Mouse (Mus musculus): ENCODE measurements around the gene C1s2. TPM values are rescaled to one million over a fixed set of nuclear protein-coding genes. Genes with fewer than 3 reads are reported as not detected.

C1s2 gene
- polyA plus RNA-seq, 1 experiment from 2014 or later: not detected

GRCm38 (mm10) chr6:124662477-124663423, 26.9 kb upstream of the C1s2 start, which contains the start of gene Lpcat3:
TSS of gene Lpcat3 (plus strand) at chr6:124663027.
- Histone ChIP-seq H3K4me2 (peak within 1 kb of the TSS; percentile 76), H3K4me1 (ENCODE audit: insufficient read depth) (no peaks in the 10 kb centered on the region), H3K9me3 (ENCODE audit: low read depth, low read length) (no peaks in the 10 kb centered on the region), H3K9ac (peak within 1 kb of the TSS; percentile 61), H3K27ac (ENCODE audit: low read depth) (peak within 1 kb of the TSS; percentile 80), H3K4me3 (ENCODE audit: low read depth, low read length) (peak within 1 kb of the TSS; percentile 58), H3K27me3 (ENCODE audit: insufficient read depth, low read length) (no peaks in the 10 kb centered on the region), H3K36me3 (ENCODE audit: insufficient read depth) (no peaks in the 10 kb centered on the region)
- peak; percentile 98 for DNase-seq
- WGBS: under 1% methylated on average over 75 of the region's 87 CpGs
- TF ChIP-seq CTCF (IDR thresholded peaks at IDR 0.05; ENCODE audit: low read depth): peak; percentile 78
- peak; percentile 97 for ATAC-seq (ENCODE audit: insufficient read depth)

GRCm38 (mm10) chr6:124661995-124662394, 26.1 kb upstream of the C1s2 start:
- H3K4me2 ChIP-seq: peak overlapping the region; percentile 76

GRCm38 (mm10) chr6:124661156-124661806, 25.4 kb upstream of the C1s2 start:
- no peak for TF ChIP-seq CTCF (IDR thresholded peaks at IDR 0.05; ENCODE audit: low read depth)
- Histone ChIP-seq H3K27me3 (ENCODE audit: insufficient read depth, low read length) (no peaks in the 10 kb centered on the region), H3K4me3 (ENCODE audit: low read depth, low read length) (no peak overlapping the region)

More at GRCm38 (mm10) chr6:124661995-124662394, 26.1 kb upstream of the C1s2 start:
- H3K4me1 ChIP-seq (ENCODE audit: insufficient read depth): no peaks in the 10 kb centered on the region
- no peaks in the 10 kb centered on the region for H3K36me3 ChIP-seq (ENCODE audit: insufficient read depth)
- H3K27me3 ChIP-seq (ENCODE audit: insufficient read depth, low read length): no peaks in the 10 kb centered on the region
- H3K9me3 ChIP-seq (ENCODE audit: low read depth, low read length): no peaks in the 10 kb centered on the region
- H3K4me3 ChIP-seq (ENCODE audit: low read depth, low read length): peak overlapping the region; percentile 58
- DNase-seq (no peak), ATAC-seq (ENCODE audit: insufficient read depth) (no peak)
- 27% methylated on average over 6 of the region's 6 CpGs for WGBS
- TF ChIP-seq CTCF (IDR thresholded peaks at IDR 0.05; ENCODE audit: low read depth): no peak
- peak overlapping the region; percentile 80 for H3K27ac ChIP-seq (ENCODE audit: low read depth)
- peak overlapping the region; percentile 53 for H3K9ac ChIP-seq

GRCm38 (mm10) chr6:124658067-124658466, 22.2 kb upstream of the C1s2 start:
- no peak overlapping the region for H3K4me3 ChIP-seq (ENCODE audit: low read depth, low read length)
- no peak for ATAC-seq (ENCODE audit: insufficient read depth)
- H3K27me3 ChIP-seq (ENCODE audit: insufficient read depth, low read length): no peaks in the 10 kb centered on the region
- TF ChIP-seq CTCF (IDR thresholded peaks at IDR 0.05; ENCODE audit: low read depth): no peak
- no peaks in the 10 kb centered on the region for H3K4me1 ChIP-seq (ENCODE audit: insufficient read depth)
- H3K9ac ChIP-seq: no peak overlapping the region
- no peaks in the 10 kb centered on the region for H3K36me3 ChIP-seq (ENCODE audit: insufficient read depth)
- no peak overlapping the region for H3K27ac ChIP-seq (ENCODE audit: low read depth)
- WGBS: 60% methylated on average over 2 of the region's 2 CpGs
- H3K4me2 ChIP-seq: no peak overlapping the region
- no peak for DNase-seq
- H3K9me3 ChIP-seq (ENCODE audit: low read depth, low read length): 0 out of 2 replicates have a peak, but pooled peaks cover 4% of the 10 kb centered on the region

More at GRCm38 (mm10) chr6:124661156-124661806, 25.4 kb upstream of the C1s2 start:
- Histone ChIP-seq H3K9ac (no peak overlapping the region), H3K36me3 (ENCODE audit: insufficient read depth) (no peaks in the 10 kb centered on the region), H3K4me1 (ENCODE audit: insufficient read depth) (no peaks in the 10 kb centered on the region), H3K4me2 (no peak overlapping the region), H3K27ac (ENCODE audit: low read depth) (no peak overlapping the region), H3K9me3 (ENCODE audit: low read depth, low read length) (no peaks in the 10 kb centered on the region)
- 90% methylated on average over 4 of the region's 4 CpGs for WGBS
- DNase-seq (no peak), ATAC-seq (ENCODE audit: insufficient read depth) (no peak)

- ATAC-seq (ENCODE audit: insufficient read depth) (no peak), DNase-seq (no peak)
- no peak overlapping the region for H3K27ac ChIP-seq (ENCODE audit: low read depth)
- H3K4me1 ChIP-seq (ENCODE audit: insufficient read depth): no peaks in the 10 kb centered on the region
- TF ChIP-seq CTCF (IDR thresholded peaks at IDR 0.05; ENCODE audit: low read depth): no peak
- no peak overlapping the region for H3K4me2 ChIP-seq
- 0 out of 2 replicates have a peak, but pooled peaks cover 4% of the 10 kb centered on the region for H3K9me3 ChIP-seq (ENCODE audit: low read depth, low read length)
- H3K36me3 ChIP-seq (ENCODE audit: insufficient read depth): no peaks in the 10 kb centered on the region
- no peaks in the 10 kb centered on the region for H3K27me3 ChIP-seq (ENCODE audit: insufficient read depth, low read length)
- WGBS: 20% methylated on average over 6 of the region's 6 CpGs
- no peak overlapping the region for H3K9ac ChIP-seq
- no peak overlapping the region for H3K4me3 ChIP-seq (ENCODE audit: low read depth, low read length)
These were observed 20.0 kb upstream of the C1s2 start for GRCm38 (mm10) chr6:124655893-124656292.

- DNase-seq (no peak), ATAC-seq (ENCODE audit: insufficient read depth) (no peak)
- no peak overlapping the region for H3K4me2 ChIP-seq
- H3K36me3 ChIP-seq (ENCODE audit: insufficient read depth): no peaks in the 10 kb centered on the region
- H3K4me3 ChIP-seq (ENCODE audit: low read depth, low read length): no peak overlapping the region
- no peak for TF ChIP-seq CTCF (IDR thresholded peaks at IDR 0.05; ENCODE audit: low read depth)
- H3K9me3 ChIP-seq (ENCODE audit: low read depth, low read length): no peaks in the 10 kb centered on the region
- no peaks in the 10 kb centered on the region for H3K27me3 ChIP-seq (ENCODE audit: insufficient read depth, low read length)
- no peak overlapping the region for H3K9ac ChIP-seq
- H3K27ac ChIP-seq (ENCODE audit: low read depth): no peak overlapping the region
- no peaks in the 10 kb centered on the region for H3K4me1 ChIP-seq (ENCODE audit: insufficient read depth)
- 69% methylated on average over 1 of the region's 1 CpGs for WGBS
These were observed 10.5 kb upstream of the C1s2 start for GRCm38 (mm10) chr6:124646394-124646793.

GRCm38 (mm10) chr6:124640997-124641396, 5.1 kb upstream of the C1s2 start:
- H3K4me3 ChIP-seq (ENCODE audit: low read depth, low read length): no peak overlapping the region
- TF ChIP-seq CTCF (IDR thresholded peaks at IDR 0.05; ENCODE audit: low read depth): peak; percentile 76
- ATAC-seq (ENCODE audit: insufficient read depth) (no peak), DNase-seq (peak; percentile 78)
- H3K27ac ChIP-seq (ENCODE audit: low read depth): no peak overlapping the region
- H3K9ac ChIP-seq: no peak overlapping the region
- H3K36me3 ChIP-seq (ENCODE audit: insufficient read depth): no peaks in the 10 kb centered on the region
- H3K4me1 ChIP-seq (ENCODE audit: insufficient read depth): no peaks in the 10 kb centered on the region
- no peaks in the 10 kb centered on the region for H3K27me3 ChIP-seq (ENCODE audit: insufficient read depth, low read length)
- no peak overlapping the region for H3K4me2 ChIP-seq
- no peaks in the 10 kb centered on the region for H3K9me3 ChIP-seq (ENCODE audit: low read depth, low read length)
- 35% methylated on average over 8 of the region's 8 CpGs for WGBS

All from lung, embryonic 14.5 days (tissue).